Mouse (Mus musculus): Measurements from ENCODE around the gene Plxnb3.

DNA sequence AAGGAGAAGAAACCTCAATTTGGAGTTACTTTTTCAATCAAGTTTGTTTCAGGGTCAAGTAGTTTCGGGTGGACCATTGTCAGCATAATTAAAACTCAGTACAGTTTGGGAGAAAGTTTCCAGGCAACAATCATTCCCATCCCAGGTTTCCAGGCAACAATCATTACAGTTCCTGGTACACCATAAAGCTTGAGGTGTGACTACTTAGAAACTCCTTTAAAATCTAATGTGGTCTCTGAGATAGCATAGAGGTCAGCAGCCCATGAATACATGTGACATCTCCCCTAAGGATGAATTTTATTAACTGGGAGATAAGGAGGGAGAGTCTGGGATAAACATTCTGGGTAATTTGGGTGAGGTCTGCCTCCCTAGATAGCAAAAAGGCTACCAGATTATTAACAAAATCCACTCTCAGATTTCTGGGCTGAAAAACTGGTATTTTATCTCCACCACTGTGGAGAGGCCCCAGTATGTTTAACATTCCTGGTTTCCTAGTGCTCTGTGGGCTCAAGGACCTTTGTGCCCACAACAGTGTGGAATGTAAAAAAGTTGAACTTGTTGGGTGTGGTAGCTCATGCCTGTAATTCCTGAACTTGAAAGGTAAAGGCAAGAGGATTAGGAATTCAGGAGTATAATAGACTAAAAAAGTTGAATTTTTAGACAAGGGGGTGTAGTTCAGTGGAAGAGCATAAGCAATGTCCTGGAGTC, 12.0 kb upstream of the Plxnb3 start:
- TF ChIP-seq POLR2A (IDR thresholded peaks at IDR 0.05; ENCODE audit: borderline replicate concordance, low read depth, low read length) (no peak), CTCF (IDR thresholded peaks at IDR 0.05; ENCODE audit: low read depth, low read length) (no peak)
